Mouse (Mus musculus): ENCODE measurements around the gene Dmp1. TPM values are rescaled to one million over a fixed set of nuclear protein-coding genes. Genes with fewer than 3 reads are reported as not detected.
A peak's percentile ranks its signal among the peaks of the same experiment; 100 is the strongest.

Gene Dmp1
- polyA plus RNA-seq, 1 experiment from 2014 or later, result 0.06 TPM

DNA sequence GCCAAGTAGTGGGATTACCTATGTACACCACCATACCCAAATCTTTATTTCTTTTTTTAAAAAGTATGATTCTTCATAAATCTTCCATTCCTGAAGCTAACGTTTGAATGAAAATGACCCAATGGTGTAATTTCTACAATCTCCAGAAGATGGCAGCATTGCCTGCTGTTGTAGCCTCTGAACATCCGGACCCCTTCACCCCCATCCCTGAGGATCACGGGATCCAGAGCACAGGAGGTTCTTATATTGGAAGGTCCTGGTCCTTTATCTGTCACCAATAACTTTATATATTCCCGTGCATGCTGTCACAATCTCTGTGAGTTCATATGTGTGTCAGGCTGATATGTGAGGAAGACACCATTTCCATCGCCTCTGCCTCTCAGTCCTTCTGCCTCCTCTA is 16.5 kb downstream of the Dmp1 start:
- no peaks in the 10 kb centered on the region for H3K27me3 ChIP-seq (replicated peaks; ENCODE audit: low read depth, poor library complexity, severe bottlenecking)
- no peaks in the 10 kb centered on the region for H3K4me1 ChIP-seq
- H3K9me3 ChIP-seq, result no peaks in the 10 kb centered on the region
- 40% methylated on average over 5 of the region's 5 CpGs for WGBS
- H3K27ac ChIP-seq (replicated peaks), result no peak overlapping the region
- peak; percentile 41 for DNase-seq (ENCODE audit: low spot score)
- H3K36me3 ChIP-seq (replicated peaks), result no peaks in the 10 kb centered on the region
- H3K4me3 ChIP-seq, result no peak overlapping the region

DNA sequence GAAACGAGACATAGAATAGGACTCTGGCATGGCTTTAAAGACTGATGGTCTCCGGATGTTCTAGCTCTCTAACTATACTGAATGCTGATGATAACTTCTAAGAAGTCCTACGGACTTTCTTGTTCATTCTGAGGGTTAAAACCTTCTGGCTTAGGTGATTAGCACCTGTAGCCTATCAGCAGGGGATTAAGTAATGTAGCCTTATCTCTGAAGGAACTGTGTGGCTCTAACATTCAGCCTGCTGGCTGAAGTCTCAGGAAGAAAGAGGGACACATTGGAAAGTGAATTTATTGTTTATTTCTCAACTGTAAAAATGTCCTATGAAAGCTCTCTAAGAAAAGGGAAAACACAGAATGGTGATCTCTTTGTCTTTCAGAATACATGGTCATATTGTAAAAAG is 21.9 kb downstream of the Dmp1 start:
- Histone ChIP-seq H3K36me3 (replicated peaks) (no peaks in the 10 kb centered on the region), H3K4me3 (no peak overlapping the region), H3K27ac (replicated peaks) (no peak overlapping the region), H3K27me3 (replicated peaks; ENCODE audit: low read depth, poor library complexity, severe bottlenecking) (no peaks in the 10 kb centered on the region), H3K9me3 (no peaks in the 10 kb centered on the region), H3K4me1 (no peaks in the 10 kb centered on the region)
- no peak for DNase-seq (ENCODE audit: low spot score)
- WGBS, result 76% methylated on average over 3 of the region's 3 CpGs

DNA sequence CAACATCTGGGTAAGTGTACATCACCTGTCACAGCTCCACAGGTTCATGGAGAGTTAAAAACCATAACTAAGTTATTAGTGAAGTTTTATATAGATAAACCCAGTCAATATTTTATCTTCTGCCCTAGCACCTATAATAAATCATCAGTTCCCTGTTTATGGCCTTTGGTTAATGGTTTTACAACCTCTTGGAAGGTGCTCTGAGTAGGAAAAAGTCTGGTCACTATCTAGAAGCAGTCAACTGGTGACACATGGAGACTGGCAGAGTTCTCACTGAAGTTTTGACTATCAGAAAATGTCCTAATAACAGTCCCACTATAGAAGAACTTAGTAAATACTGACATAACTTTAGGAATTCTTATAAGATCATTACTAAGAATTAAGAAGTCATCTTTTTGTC is 22.3 kb downstream of the Dmp1 start:
- no peak overlapping the region for H3K27ac ChIP-seq (replicated peaks)
- H3K36me3 ChIP-seq (replicated peaks), result no peaks in the 10 kb centered on the region
- DNase-seq (ENCODE audit: low spot score), result no peak
- no peaks in the 10 kb centered on the region for H3K4me1 ChIP-seq
- H3K4me3 ChIP-seq, result no peak overlapping the region
- no peaks in the 10 kb centered on the region for H3K27me3 ChIP-seq (replicated peaks; ENCODE audit: low read depth, poor library complexity, severe bottlenecking)
- H3K9me3 ChIP-seq, result no peaks in the 10 kb centered on the region

DNA sequence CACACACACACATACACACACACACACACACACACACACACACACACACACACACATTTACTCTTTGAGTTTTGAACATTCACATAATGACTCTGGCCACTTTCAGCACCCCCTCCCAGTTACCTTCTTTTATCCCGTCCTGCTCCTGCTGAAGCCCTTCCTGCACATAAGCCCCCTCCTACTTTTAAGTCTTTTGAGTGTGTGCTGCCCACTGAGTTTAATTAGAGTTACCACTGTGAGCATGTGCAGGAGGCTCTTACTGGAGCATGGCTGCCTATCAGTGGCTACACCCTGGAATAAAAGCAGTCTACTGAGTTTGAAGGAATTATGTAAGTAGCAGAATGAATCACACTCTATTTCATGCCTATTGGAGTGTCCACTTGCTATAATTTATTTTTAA is 26.1 kb downstream of the Dmp1 start:
- H3K27ac ChIP-seq (replicated peaks), result no peak overlapping the region
- no peaks in the 10 kb centered on the region for H3K9me3 ChIP-seq
- no peaks in the 10 kb centered on the region for H3K27me3 ChIP-seq (replicated peaks; ENCODE audit: low read depth, poor library complexity, severe bottlenecking)
- 33% methylated on average over 1 of the region's 1 CpGs for WGBS
- DNase-seq (ENCODE audit: low spot score), result no peak
- H3K4me1 ChIP-seq, result no peaks in the 10 kb centered on the region
- H3K36me3 ChIP-seq (replicated peaks), result no peaks in the 10 kb centered on the region
- no peak overlapping the region for H3K4me3 ChIP-seq

DNA sequence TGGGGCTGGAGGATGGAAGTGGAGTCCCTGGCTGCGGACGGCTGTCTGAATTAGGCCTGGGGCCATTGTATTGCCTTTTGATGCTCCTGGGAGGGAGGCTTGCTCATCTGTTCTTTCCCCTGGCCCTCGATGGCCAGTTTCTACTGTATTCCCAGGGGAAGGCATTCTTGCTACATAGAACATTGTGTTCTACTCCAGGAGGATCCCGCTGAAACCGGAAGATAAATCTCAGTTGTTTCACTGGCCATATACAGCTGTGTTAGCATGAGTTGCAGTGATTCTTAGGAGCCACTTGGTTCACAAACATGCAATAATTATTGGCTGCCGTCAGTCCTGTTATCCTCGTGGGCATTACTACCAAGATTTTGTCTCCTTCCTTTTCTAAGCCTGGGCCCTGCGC is 34.3 kb downstream of the Dmp1 start:
- no peak overlapping the region for H3K4me3 ChIP-seq
- no peak overlapping the region for H3K27ac ChIP-seq (replicated peaks)
- no peaks in the 10 kb centered on the region for H3K36me3 ChIP-seq (replicated peaks)
- no peak for DNase-seq (ENCODE audit: low spot score)
- H3K9me3 ChIP-seq, result no peaks in the 10 kb centered on the region
- 78% methylated on average over 8 of the region's 8 CpGs for WGBS
- H3K4me1 ChIP-seq, result peaks cover 3% of the 10 kb centered on the region; the same call in 1 of the 2 replicates
- no peaks in the 10 kb centered on the region for H3K27me3 ChIP-seq (replicated peaks; ENCODE audit: low read depth, poor library complexity, severe bottlenecking)

DNA sequence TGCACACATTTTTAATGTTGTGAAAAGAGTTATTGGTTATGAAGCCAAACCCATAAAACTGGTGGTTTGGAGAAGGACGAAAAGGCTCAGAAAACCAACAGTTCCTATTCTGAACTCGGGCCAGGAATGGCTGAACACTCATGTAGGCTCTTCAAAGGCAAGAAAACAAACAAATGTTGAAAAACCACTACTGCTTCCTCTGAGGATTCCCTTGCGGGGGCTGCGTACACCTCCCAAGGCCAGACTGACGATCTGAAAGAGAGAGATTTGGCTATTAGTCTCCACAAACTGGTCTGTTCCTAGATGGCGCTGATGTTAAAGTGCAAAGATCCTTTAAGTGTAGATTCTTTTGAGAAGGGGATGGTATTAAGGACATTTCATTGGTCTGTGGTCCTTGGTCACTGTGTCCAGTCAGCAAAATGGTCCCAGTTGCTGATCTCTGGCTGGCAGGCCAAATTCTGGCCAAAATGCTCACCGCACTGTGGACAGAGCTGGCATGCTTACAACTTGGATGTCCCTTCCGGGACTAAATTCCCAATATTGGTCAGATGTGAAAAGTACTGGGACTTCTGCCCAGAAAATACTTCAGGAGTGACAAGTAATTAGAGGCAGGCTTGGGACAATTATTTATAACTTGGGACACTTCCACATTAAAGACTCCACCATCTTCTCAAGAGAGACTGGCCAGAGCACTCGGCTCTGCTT is 37.4 kb downstream of the Dmp1 start:
- no peaks in the 10 kb centered on the region for H3K36me3 ChIP-seq (replicated peaks)
- no peak overlapping the region for H3K4me3 ChIP-seq
- H3K27ac ChIP-seq (replicated peaks), result no peak overlapping the region
- DNase-seq (ENCODE audit: low spot score), result no peak
- 88% methylated on average over 9 of the region's 9 CpGs for WGBS
- no peaks in the 10 kb centered on the region for H3K9me3 ChIP-seq
- H3K27me3 ChIP-seq (replicated peaks; ENCODE audit: low read depth, poor library complexity, severe bottlenecking), result no peaks in the 10 kb centered on the region
- peaks cover 3% of the 10 kb centered on the region; the same call in 1 of the 2 replicates for H3K4me1 ChIP-seq

DNA sequence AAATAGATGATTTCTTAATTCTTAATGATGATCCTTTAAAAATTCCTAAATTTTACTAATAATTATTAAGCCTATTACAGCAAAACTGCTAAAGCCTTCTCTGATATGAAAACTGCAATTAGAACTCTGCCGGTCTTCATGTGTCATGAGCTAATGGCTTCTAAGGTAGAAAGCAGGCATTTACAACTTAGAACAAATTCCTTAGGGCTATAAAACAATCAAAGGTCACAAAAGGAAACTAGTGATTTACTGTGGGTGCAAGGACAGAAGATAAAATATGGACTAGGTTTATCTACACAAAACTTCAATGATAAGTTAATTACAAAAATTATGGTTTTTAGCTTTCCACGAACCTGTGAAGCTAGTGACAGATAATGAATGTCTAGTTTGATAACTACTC is 41.8 kb downstream of the Dmp1 start:
- Histone ChIP-seq H3K27ac (replicated peaks) (no peak overlapping the region), H3K27me3 (replicated peaks; ENCODE audit: low read depth, poor library complexity, severe bottlenecking) (no peaks in the 10 kb centered on the region), H3K4me3 (no peak overlapping the region), H3K9me3 (no peaks in the 10 kb centered on the region), H3K36me3 (replicated peaks) (no peaks in the 10 kb centered on the region), H3K4me1 (no peaks in the 10 kb centered on the region)
- WGBS, result 84% methylated on average over 2 of the region's 2 CpGs
- DNase-seq (ENCODE audit: low spot score), result no peak

DNA sequence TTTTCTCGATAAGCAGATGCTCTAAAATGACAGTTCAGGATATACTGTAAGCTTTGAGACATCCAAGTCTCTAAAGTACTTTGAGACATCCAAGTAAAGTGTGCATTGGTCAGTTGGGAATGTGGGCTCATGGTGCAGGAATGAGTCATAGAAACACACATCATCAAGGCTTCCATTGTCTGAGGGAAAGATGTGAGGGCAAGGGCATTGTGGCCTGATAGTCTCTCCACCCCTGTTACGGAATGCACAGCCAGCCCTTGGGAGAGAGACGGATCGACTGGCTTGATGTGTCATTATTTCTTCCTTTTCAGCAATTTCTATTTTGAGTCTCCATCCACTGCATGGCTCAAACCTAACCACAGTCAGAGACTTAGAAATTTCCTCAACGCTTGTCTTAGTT is 49.4 kb downstream of the Dmp1 start:
- Histone ChIP-seq H3K27ac (replicated peaks) (no peak overlapping the region), H3K4me3 (no peak overlapping the region), H3K36me3 (replicated peaks) (no peaks in the 10 kb centered on the region), H3K27me3 (replicated peaks; ENCODE audit: low read depth, poor library complexity, severe bottlenecking) (no peaks in the 10 kb centered on the region), H3K4me1 (0 out of 2 replicates have a peak, but pooled peaks cover 3% of the 10 kb centered on the region), H3K9me3 (no peaks in the 10 kb centered on the region)
- WGBS, result 85% methylated on average over 5 of the region's 5 CpGs
- DNase-seq (ENCODE audit: low spot score), result no peak

DNA sequence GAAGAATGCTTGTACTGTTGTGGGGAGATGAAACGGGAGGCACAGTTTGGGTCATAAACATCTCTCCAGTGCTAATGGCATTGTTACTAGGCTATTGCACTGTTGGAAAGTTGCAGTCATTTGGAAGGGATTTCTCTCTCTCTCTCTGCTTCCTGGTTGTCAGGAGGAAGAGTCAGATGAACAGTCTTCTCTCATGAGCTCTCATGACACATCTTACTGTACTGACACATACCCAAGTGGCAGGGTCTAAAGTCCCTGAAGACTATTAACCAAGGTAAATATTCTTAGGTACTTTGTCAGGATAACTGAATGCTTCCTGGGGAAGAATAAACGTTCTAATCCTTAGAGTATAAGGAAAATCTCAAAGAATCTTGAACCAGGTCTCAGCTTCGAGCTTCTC is 54.2 kb downstream of the Dmp1 start:
- no peak for DNase-seq (ENCODE audit: low spot score)
- no peak overlapping the region for H3K27ac ChIP-seq (replicated peaks)
- 76% methylated on average over 3 of the region's 3 CpGs for WGBS
- 0 out of 2 replicates have a peak, but pooled peaks cover 3% of the 10 kb centered on the region for H3K4me1 ChIP-seq
- H3K4me3 ChIP-seq, result no peak overlapping the region
- no peaks in the 10 kb centered on the region for H3K27me3 ChIP-seq (replicated peaks; ENCODE audit: low read depth, poor library complexity, severe bottlenecking)
- no peaks in the 10 kb centered on the region for H3K36me3 ChIP-seq (replicated peaks)
- no peaks in the 10 kb centered on the region for H3K9me3 ChIP-seq

DNA sequence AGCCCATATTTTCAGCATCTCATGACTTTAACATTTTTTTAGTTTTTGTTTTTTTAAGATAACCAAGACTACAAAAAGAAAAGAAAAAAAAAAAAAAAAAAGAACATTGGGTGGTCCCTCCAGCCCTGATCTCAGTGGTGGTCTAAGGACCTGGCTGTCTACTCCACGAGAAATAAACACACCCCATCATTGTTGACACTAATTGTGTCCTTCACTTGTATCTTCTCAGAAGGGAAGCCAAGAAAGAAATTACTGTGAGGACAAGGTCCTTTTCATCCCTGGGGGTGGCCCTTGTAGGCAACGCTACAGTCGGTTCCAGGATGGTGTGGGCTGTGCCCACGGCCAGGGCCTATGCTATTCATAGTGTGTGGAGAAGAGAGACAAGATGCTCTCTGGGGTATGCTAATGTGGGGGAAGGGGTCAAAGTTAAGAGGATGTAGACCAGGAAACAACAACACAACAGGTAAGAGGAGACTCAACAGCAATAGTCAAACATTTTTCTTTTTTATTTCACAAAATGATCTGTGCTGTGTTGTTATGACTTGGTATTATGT is 59.6 kb downstream of the Dmp1 start:
- H3K27me3 ChIP-seq (replicated peaks; ENCODE audit: low read depth, poor library complexity, severe bottlenecking), result no peaks in the 10 kb centered on the region
- H3K36me3 ChIP-seq (replicated peaks), result no peaks in the 10 kb centered on the region
- WGBS, result 77% methylated on average over 4 of the region's 4 CpGs
- H3K27ac ChIP-seq (replicated peaks), result no peak overlapping the region
- no peak for DNase-seq (ENCODE audit: low spot score)
- H3K4me3 ChIP-seq, result no peak overlapping the region
- H3K9me3 ChIP-seq, result no peaks in the 10 kb centered on the region
- no peaks in the 10 kb centered on the region for H3K4me1 ChIP-seq

DNA sequence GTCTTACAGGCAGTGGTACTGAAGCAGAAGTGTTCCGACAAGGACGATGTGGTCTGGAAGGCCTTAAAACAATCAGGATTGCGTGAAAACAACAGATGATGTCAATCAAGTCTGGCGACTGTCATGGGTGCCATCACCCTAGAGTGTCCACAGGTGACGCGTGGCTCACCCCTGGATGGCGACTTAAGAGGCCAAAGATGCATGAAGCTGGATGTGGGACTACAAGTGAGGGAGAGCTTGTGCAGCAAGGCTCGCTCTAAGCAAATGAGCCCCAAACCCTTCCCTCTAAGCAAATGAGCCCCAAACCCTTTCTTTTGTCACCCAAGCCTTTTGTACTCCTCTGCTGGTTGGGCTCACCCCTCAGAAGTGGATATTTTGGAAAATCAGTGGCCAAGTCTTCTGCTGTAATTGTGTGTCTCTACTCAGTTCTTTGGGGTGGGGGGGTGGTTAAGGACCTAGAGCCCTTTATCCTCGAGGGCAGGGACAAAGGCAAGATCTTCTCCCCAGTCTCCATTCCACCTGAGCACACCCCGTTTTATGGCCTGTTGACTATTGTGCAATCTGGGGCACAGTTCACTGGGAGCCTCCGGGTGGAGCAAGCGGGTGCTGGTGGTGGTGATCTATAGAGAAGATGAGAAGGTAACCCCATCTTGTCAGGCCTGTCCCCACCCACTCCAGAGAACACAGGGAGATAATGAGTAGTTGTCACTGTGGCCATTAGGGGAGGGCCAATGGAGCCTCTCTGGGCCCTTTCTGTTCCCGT is 60.8 kb downstream of the Dmp1 start:
- Histone ChIP-seq H3K9me3 (no peaks in the 10 kb centered on the region), H3K4me3 (no peak overlapping the region), H3K27ac (replicated peaks) (no peak overlapping the region), H3K36me3 (replicated peaks) (no peaks in the 10 kb centered on the region), H3K4me1 (no peaks in the 10 kb centered on the region), H3K27me3 (replicated peaks; ENCODE audit: low read depth, poor library complexity, severe bottlenecking) (no peaks in the 10 kb centered on the region)
- no peak for DNase-seq (ENCODE audit: low spot score)
- WGBS, result 90% methylated on average over 13 of the region's 13 CpGs

All from embryonic facial prominence, embryonic 10.5 days (tissue).